Mouse (Mus musculus) MEL (cell line): ENCODE measurements around the gene Arfgap2. TPM values are rescaled to one million over a fixed set of nuclear protein-coding genes. Genes with fewer than 3 reads are reported as not detected.

Source experiments
- DNase-seq: peaks from one replicate; pipeline ENCODE4 v3.0.0; 2011; ENCODE audit warnings: low read depth, low spot score
- H3K27ac ChIP-seq: 2 replicates; pipeline ENCODE4 v1.5.1; 2012; ENCODE audit warnings: low read depth, mild to moderate bottlenecking, control low read depth, low read length, moderate library complexity; ENCODE audit not compliant: control insufficient read depth
- H3K27me3 ChIP-seq, 2 experiments: fragments of 150-350 bp in 1 of 2; sonication (generic) in 1 of 2; 2 replicates each; pipeline ENCODE4 v1.6.1; 2012; ENCODE audit warnings: low read length in 2 of 2, mild to moderate bottlenecking in 2 of 2, improper control_type of control experiment in 1 of 2, moderate library complexity in 1 of 2; ENCODE audit not compliant: insufficient read depth in 2 of 2, control insufficient read depth in 1 of 2
- H3K36me3 ChIP-seq, 2 experiments: 2 replicates each; pipeline ENCODE4 v1.6.1; 2012 to 2014; ENCODE audit warnings: low read length in 2 of 2, improper control_type of control experiment in 1 of 2, inconsistent platforms in 1 of 2, mild to moderate bottlenecking in 1 of 2; ENCODE audit not compliant: insufficient read depth in 2 of 2, control insufficient read depth in 1 of 2
- H3K4me1 ChIP-seq, 2 experiments: fragments of 150-350 bp in 1 of 2; sonication (generic) in 1 of 2; 2 replicates each; pipeline ENCODE4 v1.6.1; 2012; ENCODE audit warnings: low read length in 2 of 2, improper control_type of control experiment in 1 of 2, mild to moderate bottlenecking in 1 of 2; ENCODE audit not compliant: insufficient read depth in 2 of 2, control insufficient read depth in 1 of 2
- H3K4me3 ChIP-seq, 2 experiments: fragments of 150-350 bp in 1 of 2; sonication (generic) in 1 of 2; 2 replicates each; pipeline ENCODE4 v1.5.1; 2012; ENCODE audit warnings: low read depth in 2 of 2, low read length in 2 of 2, mild to moderate bottlenecking in 2 of 2, moderate library complexity in 2 of 2, control low read depth in 1 of 2, improper control_type of control experiment in 1 of 2; ENCODE audit not compliant: control insufficient read depth in 1 of 2, insufficient read depth in 1 of 2
- H3K79me2 ChIP-seq: 2 replicates; pipeline ENCODE4 v1.6.1; 2012; ENCODE audit warnings: mild to moderate bottlenecking, low read length, moderate library complexity; ENCODE audit not compliant: control insufficient read depth, poor library complexity, insufficient read depth
- H3K9ac ChIP-seq: 2 replicates; pipeline ENCODE4 v1.6.1; 2012; ENCODE audit warnings: low read depth, mild to moderate bottlenecking, control low read depth, low read length, moderate library complexity; ENCODE audit not compliant: control insufficient read depth, poor library complexity, severe bottlenecking
- H3K9me3 ChIP-seq: fragments of 150-350 bp; sonication (generic); replicated peaks from 2 replicates; pipeline ENCODE4 v1.6.1; 2012; ENCODE audit warnings: mild to moderate bottlenecking, low read length, improper control_type of control experiment, moderate library complexity; ENCODE audit not compliant: insufficient read depth
- BHLHE40 ChIP-seq: IDR thresholded peaks from 2 replicates; pipeline ENCODE4 v1.6.1; 2012; ENCODE audit warnings: low read depth, mild to moderate bottlenecking, inconsistent platforms, low read length, improper control_type of control experiment, borderline replicate concordance
- CHD1 ChIP-seq: IDR thresholded peaks from 2 replicates; pipeline ENCODE4 v1.6.1; 2012; ENCODE audit warnings: low read depth, mild to moderate bottlenecking, inconsistent platforms, low read length, improper control_type of control experiment
- CHD2 ChIP-seq: IDR thresholded peaks from 2 replicates; pipeline ENCODE4 v1.6.1; 2011; ENCODE audit warnings: low read length, improper control_type of control experiment
- CTCF ChIP-seq, 3 experiments: IDR thresholded peaks in 2 of 3; conservative IDR thresholded peaks in 1 of 3; 2 replicates each; pipeline ENCODE4 v1.5.1; 2011 to 2012; ENCODE audit warnings: low read length in 3 of 3, low read depth in 2 of 3, mild to moderate bottlenecking in 2 of 3, improper control_type of control experiment in 1 of 3, inconsistent platforms in 1 of 3, mixed read lengths in 1 of 3, moderate library complexity in 1 of 3; ENCODE audit not compliant: control insufficient read depth in 1 of 3, insufficient read depth in 1 of 3, poor library complexity in 1 of 3, severe bottlenecking in 1 of 3
- E2F4 ChIP-seq: IDR thresholded peaks from 2 replicates; pipeline ENCODE4 v1.6.1; 2011; ENCODE audit warnings: low read depth, low read length, improper control_type of control experiment, borderline replicate concordance
- ETS1 ChIP-seq: IDR thresholded peaks from 2 replicates; pipeline ENCODE4 v1.6.1; 2012; ENCODE audit warnings: low read depth, mild to moderate bottlenecking, inconsistent platforms, low read length, improper control_type of control experiment, moderate library complexity
- GATA1 ChIP-seq: IDR thresholded peaks from 2 replicates; pipeline ENCODE4 v1.6.1; 2011; ENCODE audit warnings: low read depth, low read length, improper control_type of control experiment
- HCFC1 ChIP-seq: IDR thresholded peaks from 2 replicates; pipeline ENCODE4 v1.6.1; 2012; ENCODE audit warnings: low read depth, mild to moderate bottlenecking, inconsistent platforms, low read length, improper control_type of control experiment, moderate library complexity
- KAT2A ChIP-seq: conservative IDR thresholded peaks from 2 replicates; pipeline ENCODE4 v1.6.1; 2012; ENCODE audit warnings: low read depth, low read length, improper control_type of control experiment, inconsistent platforms
- MAFK ChIP-seq: IDR thresholded peaks from 2 replicates; pipeline ENCODE4 v1.6.1; 2011; ENCODE audit warnings: low read depth, mild to moderate bottlenecking, low read length, improper control_type of control experiment, borderline replicate concordance
- MAZ ChIP-seq: IDR thresholded peaks from 2 replicates; pipeline ENCODE4 v1.6.1; 2012; ENCODE audit warnings: low read depth, mild to moderate bottlenecking, inconsistent platforms, low read length, improper control_type of control experiment
- MYB ChIP-seq: IDR thresholded peaks from 2 replicates; pipeline ENCODE4 v1.6.1; 2011; ENCODE audit warnings: mild to moderate bottlenecking, low read depth, low read length, improper control_type of control experiment
- POLR2A ChIP-seq, 2 experiments: IDR thresholded peaks; 2 replicates each; pipeline ENCODE4 v1.6.1; 2011 to 2012; ENCODE audit warnings: low read length in 2 of 2, mild to moderate bottlenecking in 2 of 2, control low read depth in 1 of 2, improper control_type of control experiment in 1 of 2, low read depth in 1 of 2, moderate library complexity in 1 of 2; ENCODE audit not compliant: control insufficient read depth in 1 of 2, insufficient read depth in 1 of 2, poor library complexity in 1 of 2
- POLR2AphosphoS2 ChIP-seq: IDR thresholded peaks from 2 replicates; pipeline ENCODE4 v1.6.1; 2011; ENCODE audit warnings: low read length, improper control_type of control experiment
- RAD21 ChIP-seq: IDR thresholded peaks from 2 replicates; pipeline ENCODE4 v1.6.1; 2011; ENCODE audit warnings: mild to moderate bottlenecking, low read depth, low read length, improper control_type of control experiment
- SIN3A ChIP-seq: IDR thresholded peaks from 2 replicates; pipeline ENCODE4 v1.6.1; 2012; ENCODE audit warnings: low read length, improper control_type of control experiment, inconsistent platforms
- SMC3 ChIP-seq: IDR thresholded peaks from 2 replicates; pipeline ENCODE4 v1.6.1; 2011; ENCODE audit warnings: low read depth, low read length, improper control_type of control experiment
- USF2 ChIP-seq, 2 experiments: IDR thresholded peaks; 2 replicates each; pipeline ENCODE4 v1.6.1; 2011 to 2012; ENCODE audit warnings: improper control_type of control experiment in 2 of 2, low read length in 2 of 2, borderline replicate concordance in 1 of 2, inconsistent platforms in 1 of 2, low read depth in 1 of 2, mild to moderate bottlenecking in 1 of 2; ENCODE audit not compliant: insufficient read depth in 1 of 2
- ZC3H11A ChIP-seq: IDR thresholded peaks from 2 replicates; pipeline ENCODE4 v1.6.1; 2012; ENCODE audit warnings: low read depth, mild to moderate bottlenecking, inconsistent platforms, low read length, improper control_type of control experiment
- ZMIZ1 ChIP-seq: IDR thresholded peaks from 2 replicates; pipeline ENCODE4 v1.6.1; 2012; ENCODE audit warnings: low read depth, mild to moderate bottlenecking, inconsistent platforms, low read length, improper control_type of control experiment, moderate library complexity
- ZNF384 ChIP-seq: IDR thresholded peaks from 2 replicates; pipeline ENCODE4 v1.6.1; 2012; ENCODE audit warnings: low read depth, mild to moderate bottlenecking, inconsistent platforms, low read length, improper control_type of control experiment
- polyA plus RNA-seq, 2 experiments: library from polyadenylated mRNA; stranded (reverse) in 1 of 2; unstranded in 1 of 2; fragments of >175 nt in 1 of 2; fragments of >200 nt in 1 of 2; gene quantifications; 2 replicates each; pipeline versions ENCODE4 v1.2.1 to v1.2.4; 2012; ENCODE audit warnings: low replicate concordance in 2 of 2, low read depth in 1 of 2; ENCODE audit not compliant: insufficient read length in 2 of 2, insufficient read depth in 1 of 2, missing spikeins in 1 of 2
- total RNA-seq: library from RNA; depleted of rRNA; stranded (reverse); fragments of 300-350 nt; gene quantifications from 2 replicates; pipeline ENCODE4 v1.2.3, GENCODE M21; 2012

The Arfgap2 gene
- total and polyA plus RNA-seq, 3 experiments = 73.1 to 80.2 TPM; not detected in 1

DNA sequence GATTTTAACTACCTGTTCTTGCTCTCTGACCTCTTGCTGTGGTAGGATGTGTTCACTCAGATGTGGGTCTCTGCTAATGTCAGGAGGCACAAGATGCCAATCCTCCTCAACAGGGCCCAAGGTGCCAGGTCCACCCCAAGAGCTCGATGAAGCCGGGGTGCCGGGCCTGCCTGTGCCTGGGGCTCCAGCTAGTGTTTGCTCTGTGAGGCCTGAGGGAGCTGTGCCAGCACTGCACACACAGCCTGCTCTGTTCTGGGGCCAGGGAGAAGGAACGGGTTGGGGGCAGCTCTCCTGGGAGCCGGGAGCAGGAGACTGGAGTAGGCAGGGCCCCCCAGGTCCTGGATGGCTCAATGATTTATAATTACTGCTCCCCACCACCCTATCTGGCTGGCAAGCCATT is 6.7 kb upstream of the Arfgap2 start:
- Histone ChIP-seq H3K9me3 (no peaks in the 10 kb centered on the region), H3K36me3 (no peaks in the 10 kb centered on the region), H3K79me2 (no peaks in the 10 kb centered on the region), H3K9ac (no peak overlapping the region; the same call in 1 of the 2 replicates), H3K4me1 (no peaks in the 10 kb centered on the region), H3K27me3 (no peaks in the 10 kb centered on the region; a peak in 1 of 4 replicates), H3K27ac (no peak overlapping the region), H3K4me3 (no peak overlapping the region; a peak in 1 of 4 replicates)
- no peak for DNase-seq
- TF ChIP-seq POLR2A (IDR thresholded peaks at IDR 0.05; ENCODE audit: control insufficient read depth in 1 of 2, insufficient read depth in 1 of 2, low read depth in 1 of 2, low read length in 2 of 2, poor library complexity in 1 of 2) = no peak
- no peak for TF ChIP-seq GATA1
- TF ChIP-seq ZC3H11A = no peak
- TF ChIP-seq BHLHE40 = no peak
- TF ChIP-seq POLR2AphosphoS2 = no peak
- TF ChIP-seq CHD1 = no peak
- no peak for TF ChIP-seq KAT2A
- TF ChIP-seq CTCF (IDR thresholded peaks at IDR 0.05 in 2 of 3, conservative IDR thresholded peaks at IDR 0.05 in 1 of 3; ENCODE audit: control insufficient read depth in 1 of 3, insufficient read depth in 1 of 3, low read depth in 2 of 3, low read length in 3 of 3, poor library complexity in 1 of 3, severe bottlenecking in 1 of 3) = no peak
- no peak for TF ChIP-seq E2F4

- Histone ChIP-seq H3K27ac (no peak overlapping the region), H3K4me1 (no peaks in the 10 kb centered on the region), H3K27me3 (no peaks in the 10 kb centered on the region; a peak in 1 of 4 replicates), H3K9me3 (no peaks in the 10 kb centered on the region), H3K79me2 (no peaks in the 10 kb centered on the region), H3K4me3 (no peak overlapping the region), H3K36me3 (no peaks in the 10 kb centered on the region), H3K9ac (no peak overlapping the region)
- DNase-seq = no peak
- TF ChIP-seq MYB (no peak), E2F4 (no peak), HCFC1 (no peak), SIN3A (no peak), USF2 (IDR thresholded peaks at IDR 0.05; ENCODE audit: borderline replicate concordance in 1 of 2, insufficient read depth in 1 of 2, low read depth in 1 of 2, low read length in 2 of 2) (no peak), RAD21 (no peak), BHLHE40 (no peak), ZNF384 (no peak), CHD2 (no peak), MAZ (no peak), ZC3H11A (no peak), ZMIZ1 (no peak), ETS1 (no peak), MAFK (no peak), SMC3 (no peak), POLR2AphosphoS2 (no peak)
Measured at GRCm38 (mm10) chr2:91258830-91259229, 5.9 kb upstream of the Arfgap2 start.
